Mouse (Mus musculus) MEL (cell line): ENCODE data around the gene Aplp2. TPM values are rescaled to one million over a fixed set of nuclear protein-coding genes. Genes with fewer than 3 reads are reported as not detected.

Experiments used
- DNase-seq: peaks from one replicate; pipeline ENCODE4 v3.0.0; 2011; ENCODE audit warnings: low read depth, low spot score
- H3K27ac ChIP-seq: 2 replicates; pipeline ENCODE4 v1.5.1; 2012; ENCODE audit warnings: low read depth, mild to moderate bottlenecking, control low read depth, low read length, moderate library complexity; ENCODE audit not compliant: control insufficient read depth
- H3K27me3 ChIP-seq, 2 experiments: fragments of 150-350 bp in 1 of 2; sonication (generic) in 1 of 2; 2 replicates each; pipeline ENCODE4 v1.6.1; 2012; ENCODE audit warnings: low read length in 2 of 2, mild to moderate bottlenecking in 2 of 2, improper control_type of control experiment in 1 of 2, moderate library complexity in 1 of 2; ENCODE audit not compliant: insufficient read depth in 2 of 2, control insufficient read depth in 1 of 2
- H3K36me3 ChIP-seq, 2 experiments: 2 replicates each; pipeline ENCODE4 v1.6.1; 2012 to 2014; ENCODE audit warnings: low read length in 2 of 2, improper control_type of control experiment in 1 of 2, inconsistent platforms in 1 of 2, mild to moderate bottlenecking in 1 of 2; ENCODE audit not compliant: insufficient read depth in 2 of 2, control insufficient read depth in 1 of 2
- H3K4me1 ChIP-seq, 2 experiments: fragments of 150-350 bp in 1 of 2; sonication (generic) in 1 of 2; 2 replicates each; pipeline ENCODE4 v1.6.1; 2012; ENCODE audit warnings: low read length in 2 of 2, improper control_type of control experiment in 1 of 2, mild to moderate bottlenecking in 1 of 2; ENCODE audit not compliant: insufficient read depth in 2 of 2, control insufficient read depth in 1 of 2
- H3K4me3 ChIP-seq, 2 experiments: fragments of 150-350 bp in 1 of 2; sonication (generic) in 1 of 2; 2 replicates each; pipeline ENCODE4 v1.5.1; 2012; ENCODE audit warnings: low read depth in 2 of 2, low read length in 2 of 2, mild to moderate bottlenecking in 2 of 2, moderate library complexity in 2 of 2, control low read depth in 1 of 2, improper control_type of control experiment in 1 of 2; ENCODE audit not compliant: control insufficient read depth in 1 of 2, insufficient read depth in 1 of 2
- H3K79me2 ChIP-seq: 2 replicates; pipeline ENCODE4 v1.6.1; 2012; ENCODE audit warnings: mild to moderate bottlenecking, low read length, moderate library complexity; ENCODE audit not compliant: control insufficient read depth, poor library complexity, insufficient read depth
- H3K9ac ChIP-seq: 2 replicates; pipeline ENCODE4 v1.6.1; 2012; ENCODE audit warnings: low read depth, mild to moderate bottlenecking, control low read depth, low read length, moderate library complexity; ENCODE audit not compliant: control insufficient read depth, poor library complexity, severe bottlenecking
- H3K9me3 ChIP-seq: fragments of 150-350 bp; sonication (generic); replicated peaks from 2 replicates; pipeline ENCODE4 v1.6.1; 2012; ENCODE audit warnings: mild to moderate bottlenecking, low read length, improper control_type of control experiment, moderate library complexity; ENCODE audit not compliant: insufficient read depth
- CHD1 ChIP-seq: IDR thresholded peaks from 2 replicates; pipeline ENCODE4 v1.6.1; 2012; ENCODE audit warnings: low read depth, mild to moderate bottlenecking, inconsistent platforms, low read length, improper control_type of control experiment
- CHD2 ChIP-seq: IDR thresholded peaks from 2 replicates; pipeline ENCODE4 v1.6.1; 2011; ENCODE audit warnings: low read length, improper control_type of control experiment
- GABPA ChIP-seq: IDR thresholded peaks from 2 replicates; pipeline ENCODE4 v1.6.1; 2012; ENCODE audit warnings: low read depth, mild to moderate bottlenecking, inconsistent platforms, low read length, improper control_type of control experiment, moderate library complexity
- GATA1 ChIP-seq: IDR thresholded peaks from 2 replicates; pipeline ENCODE4 v1.6.1; 2011; ENCODE audit warnings: low read depth, low read length, improper control_type of control experiment
- POLR2AphosphoS2 ChIP-seq: IDR thresholded peaks from 2 replicates; pipeline ENCODE4 v1.6.1; 2011; ENCODE audit warnings: low read length, improper control_type of control experiment
- POLR2AphosphoS5 ChIP-seq: IDR thresholded peaks from 2 replicates; pipeline ENCODE4 v1.6.1; 2012; ENCODE audit warnings: low read depth, borderline replicate concordance, mild to moderate bottlenecking, inconsistent platforms, low read length, moderate library complexity, mixed read lengths
- SMC3 ChIP-seq: IDR thresholded peaks from 2 replicates; pipeline ENCODE4 v1.6.1; 2011; ENCODE audit warnings: low read depth, low read length, improper control_type of control experiment
- TAL1 ChIP-seq: IDR thresholded peaks from 2 replicates; pipeline ENCODE4 v1.6.1; 2012; ENCODE audit warnings: mild to moderate bottlenecking, inconsistent platforms, low read length, moderate library complexity, mixed read lengths
- TBP ChIP-seq: IDR thresholded peaks from 2 replicates; pipeline ENCODE4 v1.8.0; 2011; ENCODE audit warnings: low read depth, low read length, improper control_type of control experiment
- USF1 ChIP-seq: IDR thresholded peaks from 2 replicates; pipeline ENCODE4 v1.6.1; 2014; ENCODE audit warnings: low read depth, mild to moderate bottlenecking, inconsistent platforms, low read length, improper control_type of control experiment, moderate library complexity
- polyA plus RNA-seq, 2 experiments: library from polyadenylated mRNA; stranded (reverse) in 1 of 2; unstranded in 1 of 2; fragments of >175 nt in 1 of 2; fragments of >200 nt in 1 of 2; gene quantifications; 2 replicates each; pipeline versions ENCODE4 v1.2.1 to v1.2.4; 2012; ENCODE audit warnings: low replicate concordance in 2 of 2, low read depth in 1 of 2; ENCODE audit not compliant: insufficient read length in 2 of 2, insufficient read depth in 1 of 2, missing spikeins in 1 of 2
- total RNA-seq: library from RNA; depleted of rRNA; stranded (reverse); fragments of 300-350 nt; gene quantifications from 2 replicates; pipeline ENCODE4 v1.2.3, GENCODE M21; 2012

Gene Aplp2
- total and polyA plus RNA-seq, 3 experiments, result 37.6 to 60.6 TPM; not detected in 1

GRCm38 (mm10) chr9:31197782-31198181 is 13.8 kb downstream of the Aplp2 start:
- no peaks in the 10 kb centered on the region for H3K4me1 ChIP-seq
- H3K9ac ChIP-seq, result no peak overlapping the region
- peaks cover 6% of the 10 kb centered on the region; the same call in 1 of the 2 replicates for H3K79me2 ChIP-seq
- no peaks in the 10 kb centered on the region; a peak in 1 of 4 replicates for H3K36me3 ChIP-seq
- H3K9me3 ChIP-seq, result no peaks in the 10 kb centered on the region
- H3K4me3 ChIP-seq, result no peak overlapping the region
- TF ChIP-seq USF1, result no peak
- TF ChIP-seq POLR2AphosphoS5, result no peak
- no peak for TF ChIP-seq GATA1
- no peak for TF ChIP-seq GABPA
- TF ChIP-seq TBP, result no peak
- no peak for TF ChIP-seq CHD2
- no peak overlapping the region for H3K27ac ChIP-seq
- no peaks in the 10 kb centered on the region for H3K27me3 ChIP-seq
- no peak for DNase-seq

GRCm38 (mm10) chr9:31196742-31197141 is 14.9 kb downstream of the Aplp2 start:
- Histone ChIP-seq H3K27ac (no peak overlapping the region), H3K79me2 (peaks cover 2% of the 10 kb centered on the region; the same call in 1 of the 2 replicates), H3K27me3 (no peaks in the 10 kb centered on the region), H3K9ac (no peak overlapping the region), H3K4me3 (no peak overlapping the region), H3K4me1 (no peaks in the 10 kb centered on the region), H3K9me3 (no peaks in the 10 kb centered on the region), H3K36me3 (no peaks in the 10 kb centered on the region; a peak in 1 of 4 replicates)
- no peak for TF ChIP-seq TAL1
- no peak for DNase-seq

- no peak for TF ChIP-seq SMC3
- no peak for TF ChIP-seq GATA1
- no peak for TF ChIP-seq GABPA
- TF ChIP-seq POLR2AphosphoS2, result no peak
- TF ChIP-seq CHD1, result no peak
- no peak for TF ChIP-seq TAL1
- Histone ChIP-seq H3K27ac (no peak overlapping the region), H3K9ac (no peak overlapping the region), H3K4me1 (no peaks in the 10 kb centered on the region), H3K36me3 (no peaks in the 10 kb centered on the region; a peak in 1 of 4 replicates), H3K27me3 (no peaks in the 10 kb centered on the region), H3K79me2 (peaks cover 2% of the 10 kb centered on the region; the same call in 1 of the 2 replicates), H3K9me3 (no peaks in the 10 kb centered on the region), H3K4me3 (no peak overlapping the region)
- no peak for DNase-seq
Measured at GRCm38 (mm10) chr9:31195573-31195972, 16.0 kb downstream of the Aplp2 start.
